Mouse (Mus musculus) MN1 (cell line): Measurements from ENCODE around the gene Cys1.
A peak's percentile ranks its signal among the peaks of the same experiment; 100 is the strongest.
"Not testable (repeated sequence)": the region's sequence is repeated elsewhere in the genome, so short reads cannot be mapped to it uniquely, and the experiment has no call there.

Experiments used
- DNase-seq: peaks from one replicate; pipeline ENCODE4 v3.0.0-alpha.2; 2016; ENCODE audit warnings: low spot score

Gene Cys1

GRCm38 (mm10) chr12:24681286-24682023 is at the start of gene Cys1:
Gene Cys1, minus strand, starts transcription at chr12:24681813.
- DNase-seq = no peak

DNA sequence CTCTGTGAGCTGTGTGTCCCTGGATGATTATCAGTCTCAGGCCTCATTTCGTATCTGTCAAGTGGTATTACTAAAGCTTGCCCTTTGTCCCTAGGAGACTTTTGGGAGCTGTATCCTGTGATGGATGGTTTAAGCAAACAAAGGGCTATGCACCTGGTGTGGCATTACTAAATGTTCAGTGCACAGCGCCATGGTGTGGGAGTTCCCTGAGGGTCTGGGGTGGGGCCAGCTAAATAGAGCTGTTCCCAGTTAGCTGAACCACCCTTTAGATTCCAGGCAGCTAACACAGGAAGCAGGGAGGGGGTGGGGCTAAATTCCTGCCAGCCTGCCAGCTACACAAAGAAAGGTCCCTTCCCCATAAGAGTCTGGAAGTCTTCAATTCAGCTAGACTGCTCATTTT is 42.8 kb upstream of the Cys1 start:
- DNase-seq = no peak

DNA sequence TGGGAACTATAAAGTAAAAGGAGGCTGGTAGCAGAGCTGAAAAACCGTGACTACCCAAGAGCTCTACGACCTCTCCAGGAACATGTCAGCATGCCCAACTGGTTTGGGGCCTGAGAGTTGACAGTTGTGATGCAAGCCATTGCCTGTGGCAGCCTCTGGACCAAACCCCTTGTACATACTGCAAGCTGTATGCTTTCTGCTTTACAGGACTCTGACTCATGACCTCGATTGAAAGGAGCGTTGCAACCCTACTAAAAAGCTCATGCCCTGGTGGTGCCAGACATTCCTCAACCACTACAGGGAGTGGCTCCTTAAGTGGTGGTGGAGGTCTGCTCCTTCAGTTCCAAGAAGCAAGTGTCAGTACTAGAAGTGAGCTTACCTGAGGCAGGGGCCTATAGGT is 42.2 kb upstream of the Cys1 start:
- no peak for DNase-seq

GRCm38 (mm10) chr12:24723434-24723833 is 41.8 kb upstream of the Cys1 start:
- no peak for DNase-seq

DNA sequence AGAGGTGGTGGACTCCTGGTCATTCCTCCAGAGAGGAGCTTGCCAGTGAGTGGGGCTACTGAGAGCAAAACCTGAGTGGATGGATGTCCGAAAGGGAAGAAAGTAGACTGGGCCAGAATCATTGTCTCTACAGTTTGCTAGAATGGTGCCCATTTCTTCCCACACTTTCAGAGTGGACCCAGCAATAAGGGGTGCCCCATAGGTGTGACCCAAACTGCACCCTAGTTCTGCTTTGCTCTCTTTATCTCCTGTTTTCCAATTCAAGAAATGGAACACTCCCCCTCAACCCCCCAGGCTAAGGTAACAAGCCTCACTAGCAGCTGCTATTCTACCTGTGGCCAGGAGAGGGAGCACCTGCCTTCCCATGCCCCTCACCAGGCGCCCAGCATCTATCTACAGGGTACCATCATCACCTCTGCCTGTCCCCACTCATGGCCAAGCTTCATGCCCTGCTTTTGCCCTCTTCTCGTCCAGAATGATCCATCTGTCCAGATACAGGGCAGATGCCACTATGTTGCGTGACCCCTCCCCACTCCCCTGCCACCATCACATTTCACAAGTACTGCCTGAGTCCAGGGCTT is 35.2 kb upstream of the Cys1 start:
- DNase-seq = peak; percentile 56

DNA sequence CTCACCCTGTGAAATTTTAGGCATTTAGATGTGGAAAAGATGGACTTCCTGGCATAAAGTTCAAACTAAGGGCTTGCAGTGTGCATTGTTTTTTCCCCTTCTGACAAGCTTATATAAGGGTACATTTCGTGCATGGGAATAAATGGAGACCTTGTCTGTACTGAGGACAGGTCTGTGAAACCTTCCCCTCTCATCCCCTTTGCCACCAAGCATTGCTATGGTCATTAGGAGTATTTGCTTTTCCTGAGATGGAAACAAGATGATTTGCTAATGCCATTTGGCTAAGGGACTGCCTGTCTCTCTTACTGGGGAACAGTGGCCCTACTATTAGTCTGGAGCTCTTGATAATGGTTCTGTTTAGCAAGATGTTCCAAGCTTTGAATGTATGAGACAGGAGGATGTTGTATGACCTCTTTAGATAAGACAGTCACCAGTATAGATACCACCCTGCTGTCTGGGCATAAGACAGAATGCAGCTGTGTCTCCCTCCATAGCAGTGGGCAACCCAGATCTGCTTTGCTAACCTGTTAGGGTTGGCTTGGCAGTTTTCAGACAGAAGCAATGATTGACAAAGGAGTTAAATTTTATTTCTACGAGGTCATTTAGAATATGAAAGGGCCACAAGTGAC is 33.8 kb upstream of the Cys1 start:
- DNase-seq = no peak

GRCm38 (mm10) chr12:24714579-24715255 is 33.1 kb upstream of the Cys1 start:
- DNase-seq = no peak

DNA sequence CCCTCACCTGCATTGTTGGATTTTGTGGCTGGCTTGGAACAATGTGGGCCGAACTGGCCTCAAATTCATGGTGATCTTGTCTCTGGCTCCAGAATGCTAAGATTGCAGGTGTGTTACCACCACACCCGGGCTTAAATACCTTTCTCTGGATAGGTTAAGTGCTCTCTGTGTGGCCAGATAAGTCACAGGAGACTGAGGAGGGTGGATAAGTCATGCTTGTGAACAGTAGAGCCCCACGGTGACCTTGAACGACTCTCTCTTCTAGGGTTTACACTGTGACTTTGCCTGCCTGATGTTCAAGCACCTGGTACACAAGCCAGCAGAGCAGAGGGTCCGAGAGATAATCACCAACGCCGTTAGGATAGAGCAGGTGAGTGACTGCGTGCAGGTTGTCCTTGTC is 30.8 kb upstream of the Cys1 start:
- no peak for DNase-seq

DNA sequence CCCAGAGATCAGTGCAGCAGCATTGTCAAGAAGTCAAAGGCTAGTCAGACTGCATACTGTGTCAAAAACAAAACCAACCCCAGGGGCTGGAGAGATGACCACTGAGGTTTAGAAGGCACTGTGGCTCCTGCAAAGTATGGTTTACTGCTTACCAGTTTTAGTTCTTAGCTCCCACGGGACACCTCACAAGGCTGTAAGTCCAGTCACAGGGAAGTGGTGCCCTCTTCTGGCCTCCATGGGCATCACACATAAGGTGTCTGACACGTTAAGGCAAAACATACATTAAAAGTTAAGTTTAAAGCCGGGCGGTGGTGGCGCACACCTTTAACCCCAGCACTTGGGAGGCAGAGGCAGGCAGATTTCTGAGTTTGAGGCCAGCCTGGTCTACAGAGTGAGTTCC is 29.1 kb upstream of the Cys1 start:
- no peak for DNase-seq

DNA sequence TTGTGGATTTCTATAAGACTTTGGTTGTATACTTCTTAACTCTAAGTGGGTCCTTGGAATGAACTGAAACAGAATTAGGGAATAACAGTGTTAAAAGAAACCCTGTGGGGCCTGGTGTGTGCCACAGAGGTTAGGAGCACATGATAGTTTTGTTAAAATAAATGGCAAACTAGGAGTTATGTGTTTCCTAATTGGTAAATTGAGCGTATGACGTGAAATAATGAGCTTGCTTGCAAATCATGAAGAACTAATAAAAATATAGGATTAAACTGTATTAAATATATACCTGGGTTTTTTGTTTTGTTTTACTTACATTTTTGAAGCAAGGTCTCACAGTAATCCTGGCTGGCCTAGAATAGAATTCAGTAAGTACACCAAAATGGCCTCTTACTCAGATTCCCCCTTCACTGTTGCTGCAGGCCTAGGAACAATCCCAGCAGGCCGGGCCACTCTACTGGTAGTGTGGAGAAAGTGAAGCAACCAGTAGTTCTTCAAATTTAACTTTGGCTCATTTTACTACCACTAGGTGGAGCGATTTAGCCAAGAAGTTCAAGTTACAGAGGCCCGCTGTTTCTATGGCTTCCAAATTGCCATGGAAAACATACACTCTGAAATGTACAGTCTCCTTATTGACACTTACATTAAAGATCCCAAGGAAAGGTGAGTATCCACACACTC is 28.4 kb upstream of the Cys1 start:
- peak; percentile 89 for DNase-seq

GRCm38 (mm10) chr12:24709409-24709808 is 27.8 kb upstream of the Cys1 start:
- DNase-seq = no peak

DNA sequence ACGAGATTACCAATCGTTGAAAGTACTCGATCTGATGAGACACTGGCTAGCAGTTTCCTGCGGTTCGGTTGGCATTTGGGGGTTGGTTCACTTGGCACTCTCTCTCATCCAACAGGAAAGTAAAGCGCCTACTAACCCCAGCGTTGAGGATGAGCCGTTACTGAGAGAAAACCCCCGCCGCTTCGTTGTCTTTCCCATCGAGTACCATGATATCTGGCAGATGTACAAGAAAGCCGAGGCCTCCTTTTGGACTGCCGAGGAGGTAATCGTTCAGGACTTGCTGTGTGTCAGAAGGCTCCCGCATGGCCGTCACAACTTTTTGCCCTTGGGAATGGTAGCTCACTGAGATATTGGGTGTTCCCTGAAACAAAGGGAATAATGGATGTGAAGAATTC is 27.2 kb upstream of the Cys1 start:
- no peak for DNase-seq

GRCm38 (mm10) chr12:24707954-24708823 is 26.6 kb upstream of the Cys1 start, which contains the start of gene Rrm2:
Gene Rrm2, plus strand, starts transcription at chr12:24708241.
- DNase-seq = peak; percentile 95

- no peak for DNase-seq
Measured at GRCm38 (mm10) chr12:24707480-24707802, 25.8 kb upstream of the Cys1 start.

- DNase-seq = peak; percentile 48
Measured at GRCm38 (mm10) chr12:24706764-24707479, 25.3 kb upstream of the Cys1 start.

- no peak for DNase-seq
Measured at GRCm38 (mm10) chr12:24705502-24706263, 24.1 kb upstream of the Cys1 start.

DNA sequence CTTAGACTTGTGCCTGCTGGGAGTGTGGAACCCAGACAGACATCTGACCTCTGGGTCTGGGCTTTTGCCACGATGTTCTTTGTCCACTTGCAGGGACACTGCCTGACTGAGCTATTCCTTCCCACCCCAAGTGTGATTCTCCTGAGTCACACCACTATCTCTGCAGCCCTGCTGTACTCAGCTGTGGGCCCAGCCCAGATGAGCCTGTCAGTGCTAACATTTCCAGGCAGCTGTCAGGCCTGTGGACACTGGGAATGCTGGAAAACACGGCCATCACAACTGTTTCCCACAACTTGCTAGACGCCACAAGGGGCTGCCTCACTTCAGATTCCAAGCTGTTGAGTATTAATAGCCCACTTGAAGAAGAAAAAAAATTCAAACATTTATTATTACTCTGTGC is 21.4 kb upstream of the Cys1 start:
- DNase-seq = no peak

- DNase-seq = not testable (repeated sequence)
Measured at GRCm38 (mm10) chr12:24701621-24702020, 20.0 kb upstream of the Cys1 start.

- DNase-seq = no peak
Measured at GRCm38 (mm10) chr12:24699578-24699977, 18.0 kb upstream of the Cys1 start.

DNA sequence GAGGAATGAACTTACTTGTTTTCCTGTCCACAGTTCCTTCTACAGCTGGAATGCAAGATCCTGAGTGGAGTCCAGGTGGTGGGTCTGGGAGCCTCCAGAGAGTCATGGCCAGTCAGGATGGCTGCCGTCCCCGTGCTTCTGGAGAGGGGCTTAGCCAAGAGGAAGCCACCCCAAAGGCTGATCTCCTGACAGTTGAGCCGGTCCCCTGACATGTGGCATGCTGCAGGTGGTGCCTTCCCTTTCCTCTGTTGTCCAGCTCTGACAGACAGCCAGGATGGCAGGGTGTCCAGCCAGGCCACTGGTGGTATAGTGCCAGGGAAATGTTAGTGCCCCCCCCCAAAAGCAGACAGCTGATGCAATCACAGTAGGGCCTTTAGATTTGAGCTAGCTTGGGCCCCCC is 16.9 kb upstream of the Cys1 start:
- no peak for DNase-seq
